Mouse (Mus musculus) spleen, adult 10 weeks (tissue): ENCODE results near the gene Il20ra. TPM values are rescaled to one million over a fixed set of nuclear protein-coding genes. Genes with fewer than 3 reads are reported as not detected.

ENCODE experiments used
- polyA plus RNA-seq: library from polyadenylated mRNA; stranded (reverse); fragments of 350-450 nt; fragmentation: Illumina TruSeq; extraction: RNeasy Lipid Tissue Mini Kit (QIAGEN cat#74804); gene quantifications from one replicate; pipeline ENCODE4 v1.2.3, GENCODE M21; 2015; ENCODE audit warnings: low replicate concordance; ENCODE audit not compliant: insufficient read depth

Il20ra gene
- not detected for polyA plus RNA-seq

GRCm38 (mm10) chr10:19712421-19712836 is at the start of gene Il20ra:
TSS of gene Il20ra (plus strand) at chr10:19712570.

Other genes starting within 250 kb of the Il20ra start
- 237 TPM for gene Ifngr1, start 120.6 kb upstream of the Il20ra start, polyA plus RNA-seq
- 9.9 TPM for gene Il22ra2, start 90.6 kb upstream of the Il20ra start, polyA plus RNA-seq
- 1.5 TPM for gene Slc35d3, start 138.9 kb downstream of the Il20ra start, polyA plus RNA-seq
- gene Pex7, start 195.1 kb downstream of the Il20ra start, polyA plus RNA-seq, result 27.4 TPM
- 32.6 TPM for gene Map3k5, start 221.9 kb downstream of the Il20ra start, polyA plus RNA-seq